Mouse (Mus musculus) midbrain, embryonic 14.5 days (tissue): ENCODE results near the gene Slc30a3. TPM values are rescaled to one million over a fixed set of nuclear protein-coding genes. Genes with fewer than 3 reads are reported as not detected.
A peak's percentile ranks its signal among the peaks of the same experiment; 100 is the strongest.

Experiments used
- ATAC-seq: fragments of 200-750 bp; cut with Nextera tagmentation; 2 replicates; pipeline ENCODE4 v1.8.0; 2017; ENCODE audit warnings: moderate number of reproducible peaks, moderate library complexity; ENCODE audit not compliant: low FRiP score, low TSS enrichment
- DNase-seq: peaks from one replicate; pipeline ENCODE4 v3.0.0-alpha.2; 2015
- H3K27ac ChIP-seq: fragments of 300-500 bp; sonication (generic); replicated peaks from 2 replicates; pipeline ENCODE4 v1.5.1; 2014; ENCODE audit warnings: mild to moderate bottlenecking, low read depth, low read length, moderate library complexity
- H3K27me3 ChIP-seq: fragments of 300-500 bp; sonication (generic); 2 replicates; pipeline ENCODE4 v1.6.1; 2014; ENCODE audit warnings: low read length, control low read depth, mixed read lengths; ENCODE audit not compliant: control insufficient read depth, insufficient read depth
- H3K36me3 ChIP-seq: fragments of 300-500 bp; sonication (generic); 2 replicates; pipeline ENCODE4 v1.6.1; 2014; ENCODE audit warnings: low read length, control low read depth; ENCODE audit not compliant: control insufficient read depth, insufficient read depth
- H3K4me1 ChIP-seq: fragments of 300-500 bp; sonication (generic); 2 replicates; pipeline ENCODE4 v1.6.1; 2014; ENCODE audit warnings: mild to moderate bottlenecking, antibody characterized with exemption, low read length, control low read depth; ENCODE audit not compliant: control insufficient read depth, insufficient read depth
- H3K4me2 ChIP-seq: fragments of 300-500 bp; sonication (generic); 2 replicates; pipeline ENCODE4 v1.6.1; 2014; ENCODE audit warnings: mild to moderate bottlenecking, low read length, moderate library complexity
- H3K4me3 ChIP-seq: fragments of 300-500 bp; sonication (generic); replicated peaks from 2 replicates; pipeline ENCODE4 v1.5.1; 2014; ENCODE audit warnings: low read depth, low read length
- H3K9ac ChIP-seq: fragments of 300-500 bp; sonication (generic); replicated peaks from 2 replicates; pipeline ENCODE4 v1.6.1; 2014; ENCODE audit warnings: mild to moderate bottlenecking, low read length, moderate library complexity
- H3K9me3 ChIP-seq: fragments of 300-500 bp; sonication (generic); 2 replicates; pipeline ENCODE4 v1.6.1; 2016; ENCODE audit warnings: low read length, control low read depth, mixed read lengths; ENCODE audit not compliant: control insufficient read depth
- WGBS: fragments of 180-500 bp; shearing (Covaris S2); extraction: QIAGEN DNeasy Blood & Tissue Kit; methylation state at CpG from one replicate; pipeline ENCODE4 v1.1.7; 2014; 5-methylcytosine and 5-hydroxymethylcytosine counted together
- polyA plus RNA-seq: library from polyadenylated mRNA; unstranded; fragments of >200 nt; fragmentation: Nextera tagmentation; extraction: Ambion mirVana; gene quantifications from 2 replicates; pipeline ENCODE4 v1.2.1, GENCODE M21; 2014

Slc30a3 gene
- polyA plus RNA-seq, 1 experiment from 2014 or later, result 19.8 TPM

DNA sequence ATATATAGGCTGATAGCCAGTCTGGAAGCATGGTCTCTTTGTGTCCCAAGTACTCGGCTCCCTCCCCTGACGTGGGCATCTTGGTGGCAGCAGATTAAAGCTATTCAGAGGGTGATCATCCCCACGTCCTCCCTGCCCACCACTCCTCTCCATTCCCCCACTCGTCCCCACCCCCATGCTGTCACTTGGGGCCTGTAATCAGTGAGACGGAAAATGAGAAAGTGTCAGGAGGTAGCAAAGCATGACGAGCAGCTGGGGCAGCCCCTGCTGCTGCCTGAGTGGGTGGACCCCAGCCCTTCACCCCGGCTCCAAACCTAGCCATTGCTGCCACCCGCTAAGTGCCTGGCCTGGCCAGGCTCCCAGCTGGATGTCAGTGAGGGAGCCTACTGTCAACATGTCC, 24.1 kb downstream of the Slc30a3 start:
- 0 out of 2 replicates have a peak overlapping the region, but pooled peaks have one; percentile 15 for H3K4me2 ChIP-seq
- H3K27me3 ChIP-seq, result no peaks in the 10 kb centered on the region
- H3K4me3 ChIP-seq, result no peak overlapping the region
- DNase-seq (peak; percentile 60), ATAC-seq (peak; percentile 62)
- 0 out of 2 replicates have a peak, but pooled peaks cover 3% of the 10 kb centered on the region for H3K36me3 ChIP-seq
- peaks cover 7% of the 10 kb centered on the region for H3K4me1 ChIP-seq
- 2% methylated on average over 8 of the region's 8 CpGs for WGBS
- no peak overlapping the region for H3K9ac ChIP-seq
- no peaks in the 10 kb centered on the region for H3K9me3 ChIP-seq
- H3K27ac ChIP-seq, result peak overlapping the region; percentile 70

GRCm38 (mm10) chr5:31082935-31083625, 25.0 kb downstream of the Slc30a3 start:
- H3K9ac ChIP-seq, result no peak overlapping the region
- H3K27me3 ChIP-seq, result no peaks in the 10 kb centered on the region
- 18% methylated on average over 12 of the region's 12 CpGs for WGBS
- H3K4me3 ChIP-seq, result no peak overlapping the region
- 0 out of 2 replicates have a peak overlapping the region, but pooled peaks have one; percentile 7 for H3K4me2 ChIP-seq
- ATAC-seq (0 out of 2 replicates have a peak, but pooled peaks have one; percentile 28), DNase-seq (peak; percentile 46)
- peak overlapping the region; percentile 70 for H3K27ac ChIP-seq
- no peaks in the 10 kb centered on the region for H3K9me3 ChIP-seq
- peaks cover 7% of the 10 kb centered on the region for H3K4me1 ChIP-seq
- peaks cover 10% of the 10 kb centered on the region for H3K36me3 ChIP-seq

GRCm38 (mm10) chr5:31082355-31082754, 25.7 kb downstream of the Slc30a3 start:
- H3K9ac ChIP-seq, result no peak overlapping the region
- 0 out of 2 replicates have a peak overlapping the region, but pooled peaks have one; percentile 7 for H3K4me2 ChIP-seq
- ATAC-seq (no peak), DNase-seq (peak; percentile 75)
- H3K4me1 ChIP-seq, result peaks cover 7% of the 10 kb centered on the region
- WGBS, result 15% methylated on average over 5 of the region's 5 CpGs
- no peak overlapping the region for H3K4me3 ChIP-seq
- H3K36me3 ChIP-seq, result peaks cover 18% of the 10 kb centered on the region
- H3K27me3 ChIP-seq, result no peaks in the 10 kb centered on the region
- peak overlapping the region; percentile 70; the same call in 1 of the 2 replicates for H3K27ac ChIP-seq
- no peaks in the 10 kb centered on the region for H3K9me3 ChIP-seq

DNA sequence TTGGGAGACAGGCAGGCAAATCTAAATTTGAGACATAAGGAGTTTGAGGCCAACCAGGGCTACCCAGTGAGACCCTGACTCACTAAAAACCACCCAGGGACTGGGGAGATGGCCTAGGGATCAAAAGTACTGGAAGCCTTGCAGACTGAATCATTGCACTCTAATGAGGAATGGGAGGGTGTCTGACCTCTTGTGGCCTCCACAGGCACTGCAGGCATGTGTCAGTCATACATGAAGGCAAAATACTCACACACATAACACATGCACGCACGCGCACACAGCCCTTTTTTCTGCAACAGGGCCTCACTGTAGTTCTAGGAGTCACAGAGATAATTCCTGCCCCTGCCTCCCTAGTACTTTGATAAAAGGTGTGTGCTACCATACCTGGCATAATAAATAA, 26.7 kb downstream of the Slc30a3 start:
- Histone ChIP-seq H3K9ac (no peak overlapping the region), H3K4me1 (peaks cover 7% of the 10 kb centered on the region), H3K27me3 (no peaks in the 10 kb centered on the region), H3K27ac (no peak overlapping the region), H3K4me2 (no peak overlapping the region), H3K9me3 (no peaks in the 10 kb centered on the region), H3K4me3 (no peak overlapping the region), H3K36me3 (peaks cover 27% of the 10 kb centered on the region)
- WGBS, result 69% methylated on average over 3 of the region's 3 CpGs
- DNase-seq, result peak; percentile 69
- ATAC-seq, result no peak

DNA sequence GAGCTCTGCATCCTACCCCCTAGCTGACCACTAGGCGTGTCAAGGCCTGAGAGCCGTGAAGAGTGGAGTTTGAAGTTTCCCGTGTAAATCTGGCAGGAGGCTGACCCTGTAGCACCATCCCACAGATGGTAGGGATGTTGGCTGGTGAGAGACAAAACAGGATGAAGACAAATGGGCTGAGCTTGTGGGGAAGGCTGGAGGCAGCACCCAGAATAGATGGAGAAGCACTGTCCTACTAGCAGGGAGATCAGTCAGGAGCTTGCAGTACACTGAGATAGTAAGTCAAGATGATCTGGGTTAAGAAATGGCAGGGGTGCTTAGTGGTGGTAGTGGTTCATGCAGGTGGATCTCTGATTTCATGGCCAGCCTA, 27.3 kb downstream of the Slc30a3 start:
- no peak overlapping the region for H3K27ac ChIP-seq
- peaks cover 33% of the 10 kb centered on the region for H3K36me3 ChIP-seq
- WGBS, result 82% methylated on average over 3 of the region's 3 CpGs
- H3K9ac ChIP-seq, result no peak overlapping the region
- H3K4me1 ChIP-seq, result peaks cover 7% of the 10 kb centered on the region
- H3K9me3 ChIP-seq, result no peaks in the 10 kb centered on the region
- DNase-seq (no peak), ATAC-seq (no peak)
- no peaks in the 10 kb centered on the region for H3K27me3 ChIP-seq
- no peak overlapping the region for H3K4me2 ChIP-seq
- no peak overlapping the region for H3K4me3 ChIP-seq

DNA sequence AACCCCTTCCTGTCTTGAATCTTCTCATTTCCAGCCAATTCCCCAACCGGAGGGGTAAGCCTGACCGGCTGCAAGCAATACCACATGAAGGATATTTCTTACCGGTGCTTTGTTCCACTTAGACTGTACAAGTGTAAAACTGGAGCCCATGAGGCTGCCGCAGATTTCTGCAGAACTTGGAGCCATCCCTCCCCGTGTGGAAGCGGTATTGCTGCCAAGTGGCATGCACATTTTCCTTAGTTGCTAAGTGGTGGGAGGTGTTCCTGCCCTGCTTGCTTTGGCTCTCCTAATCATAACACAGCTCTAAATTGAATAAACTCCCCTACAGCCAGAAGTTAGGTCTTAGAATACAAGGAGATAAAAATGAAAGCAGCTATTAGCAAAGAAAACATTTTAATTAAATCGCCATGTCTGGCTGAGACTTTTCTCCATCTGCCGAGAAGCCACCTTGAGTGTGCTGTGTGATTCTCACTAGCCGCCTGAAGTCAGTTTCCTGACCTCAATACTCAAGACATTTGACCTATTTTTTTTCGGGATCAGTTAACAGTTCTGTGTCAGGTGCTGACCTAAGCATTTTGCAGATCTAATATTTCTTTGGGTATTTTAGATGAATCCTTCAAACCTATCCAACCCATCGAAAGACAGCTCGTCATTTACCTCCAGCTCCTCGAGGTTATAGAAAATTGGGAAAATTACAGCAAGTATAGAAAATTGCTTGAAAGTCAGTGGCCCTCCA, 27.8 kb downstream of the Slc30a3 start:
- 89% methylated on average over 13 of the region's 13 CpGs for WGBS
- H3K9me3 ChIP-seq, result no peaks in the 10 kb centered on the region

DNA sequence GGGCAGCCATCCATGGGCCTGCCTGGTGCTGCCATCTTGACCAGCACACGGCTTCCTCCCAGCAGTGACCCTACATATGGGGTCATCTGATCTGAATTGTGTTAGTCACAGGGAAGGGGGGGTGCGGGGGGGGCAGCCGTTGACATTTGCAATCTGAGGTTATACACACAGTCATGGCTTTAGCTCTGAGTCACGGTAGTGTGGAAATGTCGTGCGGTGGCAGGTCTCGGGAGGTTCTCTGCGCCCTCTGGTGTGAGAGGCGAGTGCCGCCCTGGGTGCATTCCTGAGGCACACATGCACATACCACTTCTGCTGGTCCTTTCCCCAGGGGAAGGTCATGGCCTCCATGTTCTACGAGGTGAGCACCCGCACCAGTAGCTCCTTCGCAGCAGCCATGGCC, 31.7 kb downstream of the Slc30a3 start:
- Histone ChIP-seq H3K4me1 (no peaks in the 10 kb centered on the region), H3K9me3 (no peaks in the 10 kb centered on the region), H3K27ac (no peak overlapping the region), H3K4me3 (no peak overlapping the region), H3K36me3 (peaks cover 75% of the 10 kb centered on the region), H3K9ac (no peak overlapping the region), H3K27me3 (no peaks in the 10 kb centered on the region), H3K4me2 (no peak overlapping the region)
- ATAC-seq (no peak), DNase-seq (no peak)
- WGBS, result 91% methylated on average over 13 of the region's 13 CpGs

More for the DNA sequence above, 27.8 kb downstream of the Slc30a3 start:
- DNase-seq (no peak), ATAC-seq (no peak)
- no peak overlapping the region for H3K27ac ChIP-seq
- peaks cover 39% of the 10 kb centered on the region for H3K36me3 ChIP-seq
- no peak overlapping the region for H3K4me3 ChIP-seq
- no peak overlapping the region for H3K4me2 ChIP-seq
- no peaks in the 10 kb centered on the region for H3K27me3 ChIP-seq
- no peak overlapping the region for H3K9ac ChIP-seq
- H3K4me1 ChIP-seq, result peaks cover 7% of the 10 kb centered on the region

DNA sequence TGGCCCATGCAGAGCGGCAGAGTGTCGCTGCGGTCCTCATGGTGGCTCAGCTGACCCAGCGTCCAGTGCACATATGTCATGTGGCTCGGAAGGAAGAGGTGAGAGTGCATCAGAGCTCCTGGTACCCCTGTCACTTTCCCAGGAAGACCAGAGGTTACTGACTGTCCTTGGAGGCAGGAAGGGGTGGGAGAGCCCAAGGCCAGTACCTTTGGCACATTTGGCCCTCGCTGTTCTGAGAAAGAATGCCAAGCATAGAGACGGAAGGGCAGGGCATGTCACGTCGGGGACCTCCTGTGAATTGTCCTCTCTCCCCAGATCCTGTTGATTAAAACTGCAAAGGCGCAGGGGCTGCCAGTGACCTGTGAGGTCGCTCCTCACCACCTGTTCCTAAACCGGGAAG, 34.9 kb downstream of the Slc30a3 start:
- no peak overlapping the region for H3K4me2 ChIP-seq
- no peaks in the 10 kb centered on the region for H3K27me3 ChIP-seq
- H3K27ac ChIP-seq, result no peak overlapping the region
- no peak overlapping the region for H3K4me3 ChIP-seq
- H3K4me1 ChIP-seq, result no peaks in the 10 kb centered on the region
- 96% methylated on average over 12 of the region's 12 CpGs for WGBS
- H3K36me3 ChIP-seq, result peaks cover 96% of the 10 kb centered on the region
- ATAC-seq (no peak), DNase-seq (no peak)
- H3K9ac ChIP-seq, result no peak overlapping the region
- H3K9me3 ChIP-seq, result no peaks in the 10 kb centered on the region
